Mouse (Mus musculus) spleen, postnatal 14 days (tissue): ENCODE measurements around the gene D430041D05Rik.

ENCODE experiments used
- DNase-seq, 2 experiments: peaks; one replicate each; pipeline ENCODE4 v3.0.0; 2021 to 2022; ENCODE audit warnings: low spot score in 2 of 2

D430041D05Rik gene

DNA sequence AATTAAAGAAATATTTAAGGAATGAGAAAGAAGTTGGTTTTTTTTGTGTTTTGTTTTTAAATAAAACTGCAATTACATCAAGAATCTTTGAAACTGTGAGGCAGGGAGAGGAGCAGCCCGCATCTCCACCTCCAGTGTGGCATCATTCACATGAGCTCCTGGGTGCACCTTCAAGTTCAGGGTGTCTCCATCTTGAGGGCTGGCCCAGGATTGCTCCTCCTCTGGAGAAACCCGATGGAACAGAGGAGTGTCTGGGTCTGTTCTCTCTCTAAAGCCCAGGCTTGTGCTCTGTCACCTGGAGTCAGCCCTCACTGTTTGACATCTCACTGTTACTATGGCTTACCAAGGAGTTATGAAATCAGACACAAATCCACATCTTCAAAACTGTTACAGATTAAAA is 219.1 kb downstream of the D430041D05Rik start:
- no peak for DNase-seq

DNA sequence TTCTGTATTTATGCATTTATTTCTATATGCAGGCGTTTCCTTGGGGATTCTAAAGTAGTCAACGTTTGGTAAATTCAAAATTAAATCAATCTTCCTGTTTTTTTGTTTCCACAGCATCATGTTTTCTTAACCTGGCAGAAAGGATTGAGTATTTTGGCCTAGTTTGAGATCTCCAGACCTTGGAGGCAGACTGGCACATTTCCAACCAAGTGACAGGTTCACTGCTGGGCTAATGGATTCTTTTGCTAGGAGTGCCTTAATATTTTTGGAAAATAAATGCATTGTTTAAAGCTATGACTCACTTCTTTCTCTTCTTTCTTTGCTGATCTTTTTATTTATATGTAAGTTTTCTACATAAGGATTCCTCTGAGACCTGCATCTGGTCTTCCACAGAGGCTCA is 222.0 kb downstream of the D430041D05Rik start:
- DNase-seq: no peak

DNA sequence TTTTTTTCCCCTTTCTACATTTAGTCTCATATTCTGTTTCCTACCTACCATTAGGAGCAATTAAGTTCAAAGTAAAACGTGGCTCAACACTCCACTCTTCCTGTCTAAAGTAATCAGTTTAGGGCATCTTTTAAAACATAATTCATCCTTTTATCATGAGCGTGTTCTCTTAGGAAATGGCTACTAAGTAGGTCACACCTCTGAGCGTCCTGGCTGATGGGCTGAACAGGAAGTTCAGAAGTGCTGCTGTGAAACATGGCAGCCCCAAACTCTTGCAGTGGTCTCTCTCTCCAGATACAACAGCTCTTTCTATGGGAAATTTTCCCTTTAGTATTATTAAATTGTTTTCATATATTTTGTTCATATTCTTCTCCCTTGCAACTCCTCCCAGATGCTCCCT is 223.7 kb downstream of the D430041D05Rik start:
- DNase-seq: no peak

GRCm38 (mm10) chr2:104185616-104186015 is 225.2 kb downstream of the D430041D05Rik start:
- no peak for DNase-seq

DNA sequence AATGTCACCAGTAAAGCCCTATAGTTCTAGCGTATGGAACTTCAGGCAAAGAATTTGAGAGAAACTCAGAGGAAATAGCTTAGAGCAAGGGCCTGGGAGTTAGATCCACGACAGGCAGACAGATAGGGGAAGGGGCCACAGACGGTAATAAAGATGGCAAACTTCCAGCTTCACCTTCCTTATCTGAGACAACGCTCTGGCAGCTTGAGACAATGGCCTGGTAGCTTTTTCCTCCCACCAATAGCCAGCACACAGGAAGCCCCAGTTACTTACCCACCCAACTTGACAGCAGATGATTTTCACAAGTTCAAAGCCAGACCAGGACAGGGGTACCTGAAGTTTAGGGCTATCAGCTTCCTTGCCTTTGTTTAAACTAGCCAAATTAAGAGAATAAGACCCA is 226.5 kb downstream of the D430041D05Rik start:
- DNase-seq: no peak

DNA sequence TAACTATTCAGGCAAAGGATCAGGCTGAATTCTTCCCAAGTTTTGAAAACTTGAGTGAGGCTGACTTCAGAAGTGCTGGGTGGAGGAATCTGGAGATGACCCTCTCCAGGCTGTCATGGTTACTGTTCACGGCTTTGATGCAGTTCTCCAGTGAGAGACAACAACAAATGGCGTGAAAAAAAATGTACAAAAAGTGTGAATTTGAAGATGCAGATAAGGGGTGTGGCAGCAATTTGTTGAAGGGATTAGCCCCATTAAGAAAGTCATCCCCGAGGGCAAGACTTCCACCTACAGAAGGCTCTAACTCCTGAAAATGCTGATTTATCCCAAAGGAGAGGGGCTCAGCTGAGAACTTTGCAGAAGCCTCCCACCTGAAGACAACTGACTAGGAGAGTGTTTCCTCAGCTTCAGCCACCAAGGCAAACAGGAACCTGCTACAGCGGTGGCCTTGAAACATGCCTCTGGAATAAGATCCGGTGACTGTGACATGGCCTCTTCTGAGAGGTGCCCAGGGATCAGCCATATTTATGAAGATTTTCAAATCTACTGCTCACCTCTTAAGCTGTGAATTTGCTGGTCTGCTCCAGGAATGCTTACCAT is 227.5 kb downstream of the D430041D05Rik start:
- DNase-seq: no peak

- DNase-seq: no peak
These were observed 231.2 kb downstream of the D430041D05Rik start for GRCm38 (mm10) chr2:104179636-104180035.

GRCm38 (mm10) chr2:104178251-104178650 is 232.6 kb downstream of the D430041D05Rik start:
- no peak for DNase-seq

DNA sequence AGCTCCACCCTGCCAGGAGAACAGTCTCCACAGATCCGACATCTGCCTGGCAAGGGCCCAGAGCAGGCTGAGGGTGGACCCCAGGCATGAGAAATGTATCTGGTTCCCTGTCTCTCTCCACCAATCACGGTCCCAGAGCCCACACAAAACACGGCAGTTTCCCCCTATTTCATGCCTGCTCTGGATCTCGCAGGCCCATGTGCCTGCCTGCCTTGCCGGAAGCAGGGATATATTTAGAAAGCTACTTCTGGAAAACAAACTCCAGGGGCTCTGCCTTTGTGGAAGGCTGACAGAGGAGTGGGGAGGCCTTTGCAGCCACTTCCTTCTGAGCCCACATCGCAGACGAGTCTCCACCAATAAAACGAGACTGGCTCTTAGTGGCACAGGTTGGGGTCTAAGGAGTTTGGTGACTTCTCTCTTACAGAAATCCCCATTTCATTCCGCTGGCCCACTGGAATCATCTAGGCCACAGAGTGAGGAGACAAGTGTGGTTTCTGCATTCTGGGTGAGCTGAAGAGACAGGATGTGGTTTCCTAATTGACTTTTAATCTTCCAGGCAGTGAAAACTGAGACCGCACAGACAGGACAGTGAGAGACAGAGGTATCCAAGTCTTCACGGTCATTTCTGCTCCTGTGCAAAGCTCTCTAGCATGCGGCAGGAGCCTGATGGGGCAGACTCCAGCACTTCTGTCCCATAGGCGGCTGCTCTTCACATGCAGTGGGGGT is 233.7 kb downstream of the D430041D05Rik start:
- no peak for DNase-seq

DNA sequence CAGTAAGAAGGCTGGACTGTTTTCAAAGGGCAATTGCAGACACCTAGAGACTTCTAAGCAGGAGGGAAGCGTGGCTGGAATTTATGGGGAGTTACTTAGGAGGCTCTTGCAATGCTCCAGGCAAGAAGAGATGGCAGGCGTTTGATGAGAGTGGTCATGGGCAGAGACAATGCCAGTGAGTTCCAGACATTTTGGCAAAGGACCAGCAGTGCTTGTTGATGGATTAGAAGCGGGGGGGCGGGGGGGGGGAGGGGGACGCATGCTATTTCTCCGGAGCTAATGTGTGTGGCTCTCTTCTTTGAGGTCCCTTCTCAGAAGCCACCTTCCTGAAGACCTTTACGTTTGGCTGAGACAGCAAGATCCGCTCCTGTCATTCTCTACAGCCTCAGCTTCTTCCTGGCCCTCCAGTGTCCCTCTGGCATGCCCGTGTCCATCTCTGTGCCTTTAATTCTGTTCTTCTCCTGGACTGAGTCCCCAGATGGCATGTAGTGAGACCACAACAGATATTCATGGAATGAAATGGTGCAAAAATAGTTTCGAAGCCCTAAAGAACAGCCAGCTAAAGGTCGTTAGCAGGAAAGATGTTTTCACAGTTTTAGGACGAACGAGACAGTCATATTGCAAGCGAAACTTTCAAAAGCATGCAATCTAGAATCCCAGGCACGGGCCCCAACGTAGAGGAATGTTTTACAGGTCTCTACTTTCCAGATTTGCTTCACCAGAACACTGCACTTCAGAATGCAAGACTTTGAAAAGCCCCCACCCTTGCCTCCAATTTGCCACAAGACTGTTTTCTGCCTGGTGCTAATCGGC is 234.4 kb downstream of the D430041D05Rik start:
- DNase-seq: no peak

- DNase-seq: no peak
These were observed 235.2 kb downstream of the D430041D05Rik start for GRCm38 (mm10) chr2:104175476-104176165.

- DNase-seq: no peak
These were observed 237.4 kb downstream of the D430041D05Rik start for GRCm38 (mm10) chr2:104173431-104173830.

DNA sequence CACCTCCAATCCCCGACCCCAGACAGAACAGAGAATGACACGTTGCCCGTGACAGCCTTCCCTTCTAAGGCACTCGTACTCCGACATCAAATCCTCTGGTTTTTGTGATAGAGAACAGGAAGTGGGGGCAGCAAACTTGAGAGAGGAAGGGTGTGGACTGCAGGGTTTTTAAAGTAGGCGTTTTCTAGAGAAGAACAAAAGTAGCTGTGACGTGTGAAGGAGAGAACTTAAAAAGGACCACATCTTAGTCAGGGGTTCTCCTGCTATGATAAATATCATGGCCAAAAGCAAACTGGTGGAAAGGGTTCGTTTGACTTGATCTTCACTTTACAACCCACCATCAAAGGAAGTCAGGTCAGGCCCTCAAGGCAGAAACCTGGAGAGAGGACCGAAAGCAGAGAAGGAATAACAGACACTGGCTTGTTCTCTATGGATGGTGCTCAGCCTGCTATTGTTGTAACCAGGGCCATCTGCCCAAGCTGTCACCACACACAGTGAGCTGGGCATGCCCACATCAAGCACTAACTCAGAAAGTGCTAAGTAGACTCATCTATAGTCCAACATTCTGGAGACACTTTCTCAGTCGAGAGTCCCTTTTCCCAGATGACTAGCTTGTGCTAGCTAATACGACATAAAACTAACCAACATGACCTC is 238.0 kb downstream of the D430041D05Rik start:
- DNase-seq: no peak

GRCm38 (mm10) chr2:104168186-104168896 is 242.5 kb downstream of the D430041D05Rik start:
- DNase-seq: no peak

- DNase-seq: no peak
These were observed 243.0 kb downstream of the D430041D05Rik start for GRCm38 (mm10) chr2:104167765-104168164.

- DNase-seq: no peak
These were observed 245.2 kb downstream of the D430041D05Rik start for GRCm38 (mm10) chr2:104165631-104166030.

DNA sequence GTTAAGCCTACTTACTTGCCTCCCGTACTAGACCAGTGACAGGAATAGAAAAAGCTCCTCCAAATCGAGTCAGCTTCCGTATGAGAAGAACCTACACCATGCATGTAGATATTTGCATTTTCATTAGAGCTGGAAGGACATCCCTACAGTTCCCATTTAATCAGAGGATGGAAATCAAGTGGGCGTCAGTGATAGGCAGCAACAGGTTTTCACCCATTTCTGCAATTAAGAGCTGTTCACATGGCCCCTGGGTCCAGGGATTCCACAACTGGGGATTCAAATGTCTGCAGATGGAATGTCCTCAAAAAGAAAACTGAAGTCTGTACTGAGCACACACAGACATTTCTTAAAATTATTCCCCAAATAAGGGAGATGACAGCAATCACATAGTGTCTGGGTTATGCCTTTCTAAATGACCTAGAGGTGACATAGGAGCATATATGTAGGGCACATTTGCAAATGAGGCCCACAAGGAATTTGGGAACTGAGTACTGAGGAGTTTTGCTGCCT is 246.8 kb downstream of the D430041D05Rik start:
- DNase-seq: no peak

- no peak for DNase-seq
These were observed 247.4 kb downstream of the D430041D05Rik start for GRCm38 (mm10) chr2:104163418-104163817.

DNA sequence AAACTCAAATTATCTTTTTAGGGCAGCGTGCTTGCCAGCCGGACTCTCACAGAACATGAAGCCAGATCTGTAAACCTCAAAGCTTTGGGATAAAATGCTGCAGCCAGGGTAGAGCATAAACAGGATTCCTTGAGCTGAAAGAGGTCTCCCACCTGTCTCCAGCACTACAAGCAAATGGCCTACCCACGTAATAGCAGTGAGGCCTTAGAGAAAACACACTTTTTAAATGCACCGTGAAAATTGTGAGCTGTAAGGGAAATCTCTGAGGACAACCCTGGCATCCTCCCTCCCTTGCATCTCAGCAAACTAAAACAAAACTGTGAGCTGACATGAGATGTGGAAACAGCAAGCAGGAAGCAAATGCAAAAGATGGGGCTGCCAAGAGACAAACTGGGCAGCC is 253.0 kb downstream of the D430041D05Rik start:
- no peak for DNase-seq

- no peak for DNase-seq
These were observed 256.9 kb downstream of the D430041D05Rik start for GRCm38 (mm10) chr2:104153876-104154275.

GRCm38 (mm10) chr2:104153345-104153744 is 257.5 kb downstream of the D430041D05Rik start:
- DNase-seq: no peak
